Mouse (Mus musculus): Measurements from ENCODE around the gene Ppp1r12c.

The Ppp1r12c gene

GRCm38 (mm10) chr7:4523205-4524130 is 22.0 kb upstream of the Ppp1r12c start:
- no peak for TF ChIP-seq GATA4 (IDR thresholded peaks at IDR 0.05; ENCODE audit: insufficient replicate concordance, low read length)

GRCm38 (mm10) chr7:4522292-4522691 is 20.8 kb upstream of the Ppp1r12c start:
- TF ChIP-seq GATA4 (IDR thresholded peaks at IDR 0.05; ENCODE audit: insufficient replicate concordance, low read length) = no peak

GRCm38 (mm10) chr7:4521231-4522003 is 19.9 kb upstream of the Ppp1r12c start:
- no peak for TF ChIP-seq GATA4 (IDR thresholded peaks at IDR 0.05; ENCODE audit: insufficient replicate concordance, low read length)

- no peak for TF ChIP-seq GATA4 (IDR thresholded peaks at IDR 0.05; ENCODE audit: insufficient replicate concordance, low read length)
These were observed 17.0 kb upstream of the Ppp1r12c start for GRCm38 (mm10) chr7:4518487-4518886.

- no peak for TF ChIP-seq GATA4 (IDR thresholded peaks at IDR 0.05; ENCODE audit: insufficient replicate concordance, low read length)
These were observed 15.0 kb upstream of the Ppp1r12c start, which contains the start of gene Tnnt1 for GRCm38 (mm10) chr7:4516332-4517050. TSS of gene Tnnt1 (minus strand) at chr7:4516382.

GRCm38 (mm10) chr7:4515853-4516252 is 14.4 kb upstream of the Ppp1r12c start:
- no peak for TF ChIP-seq GATA4 (IDR thresholded peaks at IDR 0.05; ENCODE audit: insufficient replicate concordance, low read length)

- TF ChIP-seq GATA4 (IDR thresholded peaks at IDR 0.05; ENCODE audit: insufficient replicate concordance, low read length) = no peak
These were observed 12.6 kb upstream of the Ppp1r12c start for GRCm38 (mm10) chr7:4513829-4514712.

- no peak for TF ChIP-seq GATA4 (IDR thresholded peaks at IDR 0.05; ENCODE audit: insufficient replicate concordance, low read length)
These were observed 11.8 kb upstream of the Ppp1r12c start for GRCm38 (mm10) chr7:4513236-4513635.

GRCm38 (mm10) chr7:4511489-4512224 is 10.2 kb upstream of the Ppp1r12c start:
- TF ChIP-seq GATA4 (IDR thresholded peaks at IDR 0.05; ENCODE audit: insufficient replicate concordance, low read length) = no peak

GRCm38 (mm10) chr7:4509863-4510608 is 8.6 kb upstream of the Ppp1r12c start:
- TF ChIP-seq GATA4 (IDR thresholded peaks at IDR 0.05; ENCODE audit: insufficient replicate concordance, low read length) = no peak

GRCm38 (mm10) chr7:4508739-4509116 is 7.2 kb upstream of the Ppp1r12c start:
- no peak for TF ChIP-seq GATA4 (IDR thresholded peaks at IDR 0.05; ENCODE audit: insufficient replicate concordance, low read length)

GRCm38 (mm10) chr7:4508062-4508738 is 6.7 kb upstream of the Ppp1r12c start:
- no peak for TF ChIP-seq GATA4 (IDR thresholded peaks at IDR 0.05; ENCODE audit: insufficient replicate concordance, low read length)
